Mouse (Mus musculus) frontal cortex, adult (tissue): ENCODE measurements at regions not wholly inside any gene's neighbourhood (a gene's known extent, or its start where the extent isn't known, plus 50 kb on each side); places are given as distances from the start of the nearest gene placed in this dataset.

Experiments
- ATAC-seq: cut with Nextera tagmentation; 2 replicates; pipeline ENCODE4 v1.9.2; 2017; ENCODE audit warnings: mild to moderate bottlenecking, moderate library complexity, mixed read lengths; ENCODE audit not compliant: low TSS enrichment

DNA sequence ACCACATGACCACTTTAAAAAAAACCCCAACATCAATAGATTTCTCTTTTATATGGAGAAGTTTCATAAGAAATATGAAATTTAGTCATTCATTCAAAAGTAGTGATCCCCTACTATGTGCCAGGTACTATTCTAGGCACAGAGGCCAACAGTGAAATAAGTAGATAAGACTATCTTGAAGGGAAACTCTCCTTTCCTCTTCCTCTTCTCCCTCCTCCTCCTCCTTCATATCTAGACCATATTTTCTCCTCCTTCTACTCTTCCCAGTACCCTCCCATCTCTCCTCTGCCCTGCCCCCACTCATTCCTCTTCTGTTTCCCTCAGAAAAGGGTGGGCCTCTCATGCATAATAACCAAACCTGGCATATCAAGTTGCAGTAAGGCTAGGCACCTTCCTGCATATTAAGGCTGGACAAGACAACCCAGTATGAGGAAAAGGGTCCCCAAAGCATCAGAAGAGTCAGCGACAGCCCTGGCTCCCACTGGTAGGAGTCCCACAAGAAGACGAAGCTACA lies 54.4 kb upstream of the Prickle1 start:
- no peak for ATAC-seq

DNA sequence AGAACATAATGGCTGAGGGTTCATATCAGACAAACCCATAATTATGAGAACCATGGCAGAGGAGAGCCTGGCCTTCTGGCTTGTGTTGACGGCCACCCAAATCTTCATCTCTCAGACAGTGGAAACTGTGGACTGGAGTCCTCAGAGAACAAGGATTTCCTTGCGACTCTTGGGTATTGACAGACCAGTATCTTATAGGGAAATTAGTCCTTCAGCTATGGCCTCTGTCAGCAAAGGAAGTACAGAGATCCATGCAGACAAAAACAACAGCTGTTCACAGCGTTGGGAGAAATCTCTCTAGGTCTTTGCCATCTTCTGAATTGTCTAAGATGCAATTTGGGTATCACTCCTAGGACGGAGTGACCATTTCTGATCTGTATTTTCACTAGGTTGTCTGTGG lies 53.0 kb upstream of the Prickle1 start:
- ATAC-seq = no peak

DNA sequence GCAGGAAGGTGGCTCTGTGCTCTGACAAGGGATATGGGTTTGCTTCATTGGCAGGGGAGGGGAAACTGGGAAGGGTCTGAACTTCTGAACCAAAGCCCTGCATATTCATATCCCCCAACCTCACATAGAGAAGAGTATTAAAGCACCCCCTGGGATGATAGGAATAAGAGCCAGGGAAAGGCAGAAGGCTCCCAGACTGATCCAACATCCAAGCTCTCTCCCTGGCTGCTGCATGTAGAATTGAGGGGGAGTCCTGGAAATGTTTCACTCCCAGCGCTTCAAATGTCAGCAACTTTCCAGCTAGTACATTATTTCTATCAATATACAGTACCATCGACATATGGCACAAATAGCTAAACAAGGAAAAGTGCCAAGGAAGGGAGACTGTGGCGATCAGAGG lies 51.1 kb upstream of the Prickle1 start:
- ATAC-seq = peak; percentile 58; the same call in 1 of the 2 replicates

DNA sequence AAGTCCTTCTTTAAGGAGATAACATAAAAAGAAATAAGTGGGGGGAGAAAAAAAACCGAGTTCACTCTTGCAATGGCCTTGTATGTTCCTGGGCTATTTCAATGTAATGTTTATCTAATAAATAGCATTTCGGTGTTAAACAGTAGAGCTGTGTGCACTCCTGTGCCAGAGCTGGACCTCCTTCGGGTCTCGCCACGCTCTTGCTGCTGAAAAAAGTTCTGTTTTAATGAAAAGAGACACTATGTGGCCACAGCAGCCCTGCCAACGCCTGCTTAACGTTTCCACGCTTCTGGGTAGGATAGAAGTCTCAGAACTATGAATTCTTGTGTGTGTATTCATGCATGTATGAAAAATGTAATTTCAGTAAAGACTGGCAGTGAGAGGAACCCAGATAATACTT lies 50.3 kb upstream of the Prickle1 start:
- ATAC-seq = no peak
